Mouse (Mus musculus) bone marrow, adult 2 months (tissue): ENCODE results near the gene BC051142.
"Not testable (repeated sequence)": the region's sequence is repeated elsewhere in the genome, so short reads cannot be mapped to it uniquely, and the experiment has no call there.

ENCODE experiments used
- CTCF ChIP-seq: fragments of 200-500 bp; IDR thresholded peaks from 2 replicates; pipeline ENCODE4 v1.5.1; 2011; ENCODE audit warnings: low read length, control low read depth; ENCODE audit not compliant: control insufficient read depth, insufficient read depth
- POLR2A ChIP-seq: fragments of 200-500 bp; IDR thresholded peaks from 2 replicates; pipeline ENCODE4 v1.6.1; 2011; ENCODE audit warnings: low read depth, mild to moderate bottlenecking, control low read depth, low read length, borderline replicate concordance; ENCODE audit not compliant: control insufficient read depth

DNA sequence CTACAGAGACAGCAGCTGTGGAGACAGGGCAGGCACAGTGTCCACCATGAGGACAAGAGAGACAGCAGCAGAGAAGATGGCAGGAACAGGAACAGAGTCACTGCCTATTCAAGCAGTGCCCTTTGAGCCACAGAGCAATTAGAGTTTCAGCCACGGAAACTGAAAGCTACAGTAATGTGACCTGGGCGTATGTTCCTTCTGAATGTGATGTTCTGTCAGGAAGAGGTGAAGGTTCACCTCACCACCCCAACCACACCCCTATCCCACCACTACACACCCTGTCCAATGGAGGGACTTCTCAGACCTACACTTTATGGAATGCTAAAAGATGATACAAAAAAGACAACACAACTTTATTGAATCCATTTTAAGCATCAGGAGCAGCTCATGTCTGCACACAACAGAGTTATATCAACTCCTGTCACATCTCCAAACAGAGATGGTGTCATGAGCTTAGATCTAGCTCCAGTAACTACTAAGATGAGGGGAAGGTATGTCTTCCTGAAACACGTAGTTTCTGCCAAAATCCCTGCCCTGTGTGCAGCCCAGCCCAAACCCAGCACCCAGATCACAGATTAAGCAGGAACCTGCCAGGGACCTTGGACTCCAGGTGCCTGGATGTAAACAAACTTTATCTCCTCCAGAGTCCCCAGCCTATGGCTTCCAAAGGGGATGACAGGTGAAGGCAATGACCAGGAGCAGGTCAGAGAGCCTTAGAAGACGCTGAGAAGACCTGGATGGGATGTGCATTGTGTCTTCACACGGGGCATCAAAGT is 78.8 kb downstream of the BC051142 start, which contains the start of gene Btnl4:
- TF ChIP-seq POLR2A, CTCF: not testable (repeated sequence)
